Mouse (Mus musculus) adrenal gland, postnatal 25 days (tissue): Measurements from ENCODE around the gene Gm20914. TPM values are rescaled to one million over a fixed set of nuclear protein-coding genes. Genes with fewer than 3 reads are reported as not detected.
"Not testable (repeated sequence)": the region's sequence is repeated elsewhere in the genome, so short reads cannot be mapped to it uniquely, and the experiment has no call there.

Experiments used
- DNase-seq: peaks from one replicate; pipeline ENCODE4 v3.0.0; 2021; ENCODE audit warnings: mixed read lengths
- long read RNA-seq: library from polyadenylated mRNA; stranded (forward); transcript quantifications from one replicate; pipeline ENCODE4 v2.0.0, GENCODE M21; 2021
- total RNA-seq: library from RNA; stranded (reverse); gene quantifications from 2 replicates; pipeline ENCODE4 v1.2.3, GENCODE M21; 2021

The Gm20914 gene
- total RNA-seq, result not detected in 2 replicates
- long read RNA-seq, result 0 reads

DNA sequence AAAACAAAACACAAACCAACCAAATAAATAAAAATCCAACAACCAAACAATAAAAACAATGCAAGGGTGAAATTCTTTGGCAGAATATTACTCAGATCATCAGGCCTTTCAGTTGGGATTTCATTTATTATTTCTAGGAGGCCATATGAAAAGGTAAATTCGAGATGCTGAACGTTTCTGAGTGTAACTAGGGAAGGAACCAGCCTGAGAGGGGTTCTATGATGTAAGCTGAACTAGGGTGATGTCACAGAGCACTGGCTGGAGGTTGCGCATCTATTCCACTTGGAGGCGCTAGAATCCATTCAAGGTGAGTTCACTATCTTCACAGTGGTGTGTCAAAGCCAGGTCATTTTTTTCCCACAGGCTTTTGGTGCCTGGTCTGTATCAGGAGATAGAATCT is at the start of gene Gm20914:
Gm20914 (plus strand) TSS at position 301 of the 400 bp plus-strand sequence.
- not testable (repeated sequence) for DNase-seq

Other genes with a start within 250 kb of the Gm20914 start
- gene Gm21854, start 69.0 kb upstream of the Gm20914 start, total RNA-seq, result not detected in 2 replicates
- gene Gm28171, start 67.4 kb downstream of the Gm20914 start, total RNA-seq, result not detected in 2 replicates
- not detected in 2 replicates for gene Gm21778, start 216.5 kb downstream of the Gm20914 start, total RNA-seq